Mouse (Mus musculus) left cerebral cortex, postnatal 4 days (tissue): ENCODE data around the gene Cers4. TPM values are rescaled to one million over a fixed set of nuclear protein-coding genes. Genes with fewer than 3 reads are reported as not detected.

Experiments used
- total RNA-seq, 2 experiments: library from RNA; stranded (reverse); gene quantifications; 2 replicates each; pipeline ENCODE4 v1.2.3; 2021

The Cers4 gene
- total RNA-seq, 2 experiments from 2014 or later = 60.7 to 67.5 TPM

Other genes with a start within 250 kb of the Cers4 start
- 10 to 100 TPM in 1 of 2 experiments, 1 to 10 TPM in 1; 8.7 to 12.9 TPM for gene Tgfbr3l, start 244.8 kb upstream of the Cers4 start, total RNA-seq
- gene Snapc2, start 239.9 kb upstream of the Cers4 start, total RNA-seq = 10 to 100 TPM; 32.6 to 34.4 TPM
- 100 to 1,000 TPM; 421 to 425 TPM for gene Ctxn1, start 233.8 kb upstream of the Cers4 start, total RNA-seq
- gene Timm44, start 217.1 kb upstream of the Cers4 start, total RNA-seq = 10 to 100 TPM; 60.4 to 67.1 TPM
- gene Ccl25, start 167.8 kb upstream of the Cers4 start, total RNA-seq = 10 to 100 TPM; 22.2 to 27.5 TPM
- 100 to 1,000 TPM in 1 of 2 experiments, 10 to 100 TPM in 1; 87.8 to 103 TPM for gene Elavl1, start 167.6 kb upstream of the Cers4 start, total RNA-seq
- 10 to 100 TPM; 16.3 to 16.5 TPM for gene Zfp958, start 120.1 kb downstream of the Cers4 start, total RNA-seq